Mouse (Mus musculus) ES-E14 (cell line): ENCODE results near the gene Rln3. TPM values are rescaled to one million over a fixed set of nuclear protein-coding genes. Genes with fewer than 3 reads are reported as not detected.

Experiments used
- DNase-seq: peaks from one replicate; pipeline ENCODE4 v3.0.0-alpha.2; 2013; ENCODE audit warnings: low read depth, low spot score
- H3K27ac ChIP-seq: 2 replicates; pipeline ENCODE4 v1.5.1; 2012; ENCODE audit warnings: low read depth, mild to moderate bottlenecking, low read length, moderate library complexity, mixed read lengths; ENCODE audit not compliant: poor library complexity, insufficient read depth, severe bottlenecking
- H3K36me3 ChIP-seq: 2 replicates; pipeline ENCODE4 v1.6.1; 2012; ENCODE audit warnings: mild to moderate bottlenecking, low read length, moderate library complexity, mixed read lengths; ENCODE audit not compliant: control insufficient read depth, poor library complexity, insufficient read depth, severe bottlenecking
- H3K4me1 ChIP-seq, 2 experiments: fragments of 150-350 bp in 1 of 2; sonication (generic) in 1 of 2; 2 replicates each; pipeline ENCODE4 v1.6.1; 2012; ENCODE audit warnings: low read length in 2 of 2, mild to moderate bottlenecking in 1 of 2, mixed read lengths in 1 of 2; ENCODE audit not compliant: control insufficient read depth in 2 of 2, insufficient read depth in 2 of 2, poor library complexity in 1 of 2
- H3K4me3 ChIP-seq, 2 experiments: fragments of 150-350 bp in 1 of 2; sonication (generic) in 1 of 2; 2 replicates each; pipeline ENCODE4 v1.5.1; 2012; ENCODE audit warnings: low read length in 2 of 2, low read depth in 1 of 2, mild to moderate bottlenecking in 1 of 2, mixed read lengths in 1 of 2; ENCODE audit not compliant: insufficient read depth in 1 of 2, poor library complexity in 1 of 2, severe bottlenecking in 1 of 2
- H3K9ac ChIP-seq: 2 replicates; pipeline ENCODE4 v1.6.1; 2012; ENCODE audit warnings: low read depth, mild to moderate bottlenecking, low read length, mixed read lengths; ENCODE audit not compliant: poor library complexity, insufficient read depth, severe bottlenecking
- H3K9me3 ChIP-seq: fragments of 150-350 bp; sonication (generic); 2 replicates; pipeline ENCODE4 v1.6.1; 2012; ENCODE audit warnings: low read depth, mild to moderate bottlenecking, low read length; ENCODE audit not compliant: control insufficient read depth, insufficient read depth
- CHD2 ChIP-seq: IDR thresholded peaks from 2 replicates; pipeline ENCODE4 v1.6.1; 2014; ENCODE audit warnings: mild to moderate bottlenecking, low read depth, low read length, inconsistent platforms
- HCFC1 ChIP-seq: IDR thresholded peaks from 2 replicates; pipeline ENCODE4 v1.6.1; 2012; ENCODE audit warnings: low read length, inconsistent platforms, borderline replicate concordance; ENCODE audit not compliant: insufficient read depth
- MAFK ChIP-seq: IDR thresholded peaks from 2 replicates; pipeline ENCODE4 v1.6.1; 2014; ENCODE audit warnings: mild to moderate bottlenecking, low read depth, low read length, inconsistent platforms; ENCODE audit not compliant: insufficient read depth
- ZC3H11A ChIP-seq: IDR thresholded peaks from 2 replicates; pipeline ENCODE4 v1.6.1; 2012; ENCODE audit warnings: low read depth, mild to moderate bottlenecking, inconsistent platforms, low read length, borderline replicate concordance
- ZNF384 ChIP-seq: IDR thresholded peaks from 2 replicates; pipeline ENCODE4 v1.6.1; 2012; ENCODE audit warnings: low read depth, low read length, inconsistent platforms
- in situ Hi-C, 2 experiments: fragments of 600-800 bp; cut with MboI; formaldehyde crosslinking; loops; one replicate each; pipeline ENCODE4 v1.15.1; 2025; ENCODE audit warnings: low sequenced_read_pairs in 2 of 2, inconsistent platforms in 1 of 2; ENCODE audit not compliant: unreplicated experiment in 2 of 2
- total RNA-seq: library from RNA; depleted of rRNA; stranded (reverse); fragments of 300-350 nt; gene quantifications from 2 replicates; pipeline ENCODE4 v1.2.3, GENCODE M21; 2012

Gene Rln3
- total RNA-seq, 1 experiment: 7.3 TPM

DNA sequence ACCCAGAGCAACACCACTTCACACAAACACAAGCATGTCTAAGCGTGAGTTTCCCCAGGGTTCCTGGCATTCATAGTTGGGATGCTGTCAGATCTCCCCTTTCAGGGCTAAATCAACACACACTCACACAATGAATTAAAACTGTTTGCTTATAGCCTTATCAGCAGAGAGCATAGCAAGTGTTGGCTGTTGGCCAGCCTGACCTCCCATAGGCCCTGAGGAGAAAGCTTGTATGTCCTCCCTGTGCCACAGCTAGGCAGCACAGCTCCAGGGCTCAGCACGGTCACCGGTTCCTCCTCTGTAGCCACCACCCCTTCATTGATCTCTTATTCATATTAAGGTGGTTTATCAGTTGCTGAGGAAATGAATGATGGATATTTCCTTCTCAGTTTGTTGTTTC, 7.9 kb upstream of the Rln3 start:
- Histone ChIP-seq H3K9me3 (no peaks in the 10 kb centered on the region), H3K4me3 (no peak overlapping the region), H3K36me3 (no peaks in the 10 kb centered on the region), H3K4me1 (no peaks in the 10 kb centered on the region), H3K27ac (no peak overlapping the region), H3K9ac (no peak overlapping the region)
- in situ Hi-C loops: no loop called here
- TF ChIP-seq MAFK (no peak), ZNF384 (no peak), HCFC1 (no peak), CHD2 (no peak), ZC3H11A (no peak)
- no peak for DNase-seq

DNA sequence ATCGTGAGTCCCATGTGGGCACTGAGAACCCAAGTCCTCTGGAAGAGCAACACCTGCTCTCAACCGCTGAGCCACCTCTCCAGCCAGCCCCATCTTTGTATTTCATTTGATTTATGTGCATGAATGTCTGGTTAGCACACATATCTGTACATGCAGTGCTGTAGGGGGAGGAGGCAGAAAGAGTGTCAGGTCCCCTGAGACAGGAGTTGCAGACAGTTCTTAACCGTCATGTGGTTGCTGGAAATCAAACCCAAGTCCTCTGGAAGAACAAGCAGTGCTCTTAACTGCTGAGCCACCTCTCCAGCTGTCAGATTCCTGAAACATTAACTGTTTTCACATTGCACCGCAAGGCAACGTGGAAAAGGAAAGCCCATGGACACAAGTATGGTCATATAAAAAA, 3.4 kb upstream of the Rln3 start:
- in situ Hi-C loops: no loop called here
- H3K9me3 ChIP-seq: no peaks in the 10 kb centered on the region
- DNase-seq: no peak
- TF ChIP-seq CHD2: no peak
- TF ChIP-seq ZC3H11A: no peak
- no peak for TF ChIP-seq ZNF384
- TF ChIP-seq HCFC1: no peak
- TF ChIP-seq MAFK: no peak
- no peak overlapping the region for H3K27ac ChIP-seq
- no peaks in the 10 kb centered on the region for H3K36me3 ChIP-seq
- H3K4me1 ChIP-seq: peaks cover 6 to 11% of the 10 kb centered on the region in 2 experiments
- H3K9ac ChIP-seq: no peak overlapping the region
- H3K4me3 ChIP-seq: no peak overlapping the region

DNA sequence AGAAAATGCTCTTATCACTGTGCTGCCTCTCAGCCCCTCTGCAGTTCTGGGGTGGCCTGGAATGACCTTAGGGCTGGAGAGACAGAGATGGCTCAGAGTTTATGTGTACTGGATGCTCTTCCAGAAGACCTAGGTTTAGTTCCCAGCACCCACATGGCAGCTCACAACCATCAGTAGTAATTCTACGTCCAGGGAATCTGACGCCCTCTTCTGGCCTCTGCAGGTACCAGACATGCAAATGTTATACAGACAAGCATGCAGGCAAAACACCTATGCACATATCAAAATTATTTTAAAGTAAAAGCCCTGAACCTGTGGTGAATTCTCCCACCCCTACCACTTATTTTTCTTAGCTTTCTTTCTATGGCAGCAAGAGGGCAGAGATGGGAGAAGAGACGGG, 1.7 kb upstream of the Rln3 start:
- no peaks in the 10 kb centered on the region for H3K36me3 ChIP-seq
- H3K4me1 ChIP-seq: peaks cover 6 to 15% of the 10 kb centered on the region in 2 experiments
- no peaks in the 10 kb centered on the region for H3K9me3 ChIP-seq
- H3K9ac ChIP-seq: no peak overlapping the region
- TF ChIP-seq CHD2: no peak
- no peak for TF ChIP-seq HCFC1
- TF ChIP-seq ZNF384: no peak
- TF ChIP-seq MAFK: no peak
- no peak for TF ChIP-seq ZC3H11A
- no peak overlapping the region for H3K27ac ChIP-seq
- no peak overlapping the region for H3K4me3 ChIP-seq
- no peak for DNase-seq
- in situ Hi-C loops: no loop called here

DNA sequence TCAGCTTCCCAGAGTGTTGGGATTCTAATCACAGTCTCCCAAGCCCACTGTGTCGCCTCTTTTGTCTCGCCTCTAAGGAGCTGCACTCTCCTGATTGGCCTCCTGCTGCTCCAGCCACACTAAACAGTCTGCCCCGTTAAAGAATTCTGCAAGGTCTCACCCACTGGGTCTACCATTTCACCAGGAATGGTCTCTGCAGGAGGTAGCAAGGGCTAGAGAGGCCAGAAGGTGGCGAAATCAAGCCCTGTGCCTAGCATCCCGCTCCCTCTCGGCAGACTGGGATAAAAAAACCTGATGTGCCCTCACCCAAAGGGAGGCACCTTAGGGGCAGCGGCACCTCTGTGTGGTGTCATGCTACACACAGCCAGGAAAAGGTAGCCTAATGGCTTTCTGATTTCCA, 697 bp downstream of the Rln3 start:
- no peak for DNase-seq
- peaks cover 6 to 15% of the 10 kb centered on the region in 2 experiments for H3K4me1 ChIP-seq
- H3K9me3 ChIP-seq: no peaks in the 10 kb centered on the region
- H3K36me3 ChIP-seq: no peaks in the 10 kb centered on the region
- TF ChIP-seq MAFK (no peak), ZC3H11A (no peak), CHD2 (no peak), ZNF384 (no peak), HCFC1 (no peak)
- no peak overlapping the region for H3K27ac ChIP-seq
- H3K9ac ChIP-seq: peak overlapping the region; percentile 61; the same call in 1 of the 2 replicates
- H3K4me3 ChIP-seq: peak overlapping the region; percentile 63 to 67
- in situ Hi-C loops: no loop called here

DNA sequence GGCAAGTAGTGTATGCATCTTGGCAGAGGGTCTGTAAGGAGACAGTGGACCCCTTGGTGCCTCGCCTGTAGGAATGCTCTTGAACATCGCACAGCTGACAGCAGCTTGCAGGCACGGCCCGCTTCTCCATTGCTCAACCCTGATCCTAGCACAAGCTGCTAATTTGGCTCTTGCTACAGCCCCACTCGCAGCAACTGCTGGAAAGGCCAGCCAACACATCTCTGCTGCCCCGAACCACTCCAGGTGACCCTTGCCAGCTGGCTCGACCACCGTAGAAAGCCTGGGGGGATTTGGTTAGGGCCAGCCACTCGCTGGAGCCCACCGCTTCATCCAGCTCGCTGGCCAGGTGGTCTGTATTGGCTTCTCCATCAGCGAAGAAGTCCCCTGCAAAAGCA, 1.9 kb downstream of the Rln3 start:
- TF ChIP-seq CHD2: no peak
- no peak for TF ChIP-seq ZC3H11A
- TF ChIP-seq MAFK: no peak
- TF ChIP-seq HCFC1: no peak
- no peak for TF ChIP-seq ZNF384
- no peaks in the 10 kb centered on the region for H3K36me3 ChIP-seq
- in situ Hi-C loops: no loop called here
- DNase-seq: no peak
- no peak overlapping the region for H3K9ac ChIP-seq
- peaks cover 6 to 15% of the 10 kb centered on the region in 2 experiments for H3K4me1 ChIP-seq
- no peak overlapping the region for H3K27ac ChIP-seq
- peak overlapping the region; percentile 20 to 29; a peak in 1 of 4 replicates for H3K4me3 ChIP-seq
- H3K9me3 ChIP-seq: no peaks in the 10 kb centered on the region
